Mouse (Mus musculus): ENCODE data around the gene Ift43.

The Ift43 gene

GRCm38 (mm10) chr12:86174369-86174768 is 92.0 kb downstream of the Ift43 start:
- DNase-seq (ENCODE audit: low spot score): no peak

- no peak for DNase-seq (ENCODE audit: low spot score)
These were observed 93.2 kb downstream of the Ift43 start for GRCm38 (mm10) chr12:86175476-86175942.

GRCm38 (mm10) chr12:86176675-86177339 is 94.5 kb downstream of the Ift43 start:
- no peak for DNase-seq (ENCODE audit: low spot score)

- DNase-seq (ENCODE audit: low spot score): peak; percentile 28
These were observed 96.9 kb downstream of the Ift43 start for GRCm38 (mm10) chr12:86179266-86179665.

- no peak for DNase-seq (ENCODE audit: low spot score)
These were observed 99.0 kb downstream of the Ift43 start for GRCm38 (mm10) chr12:86181320-86181751.

- DNase-seq (ENCODE audit: low spot score): no peak
These were observed 99.5 kb downstream of the Ift43 start for GRCm38 (mm10) chr12:86181879-86182278.

- DNase-seq (ENCODE audit: low spot score): no peak
These were observed 100.1 kb downstream of the Ift43 start for GRCm38 (mm10) chr12:86182414-86182813.

- no peak for DNase-seq (ENCODE audit: low spot score)
These were observed 105.8 kb downstream of the Ift43 start for GRCm38 (mm10) chr12:86188161-86188560.

- DNase-seq (ENCODE audit: low spot score): no peak
These were observed 107.4 kb downstream of the Ift43 start for GRCm38 (mm10) chr12:86189601-86190323.

- peak; percentile 28 for DNase-seq (ENCODE audit: low spot score)
These were observed 109.7 kb downstream of the Ift43 start for GRCm38 (mm10) chr12:86192036-86192449.

GRCm38 (mm10) chr12:86196944-86197343 is 114.6 kb downstream of the Ift43 start:
- DNase-seq (ENCODE audit: low spot score): no peak

GRCm38 (mm10) chr12:86203443-86204057 is 121.2 kb downstream of the Ift43 start:
- no peak for DNase-seq (ENCODE audit: low spot score)

GRCm38 (mm10) chr12:86211099-86211520 is 128.8 kb downstream of the Ift43 start:
- no peak for DNase-seq (ENCODE audit: low spot score)
